Mouse (Mus musculus) cerebellum, postnatal 4 days (tissue): ENCODE measurements at regions not wholly inside any gene's neighbourhood (a gene's known extent, or its start where the extent isn't known, plus 50 kb on each side); places are given as distances from the start of the nearest gene placed in this dataset.

Experiments used
- DNase-seq, 2 experiments: peaks; one replicate each; pipeline ENCODE4 v3.0.0; 2022; ENCODE audit warnings: low spot score in 2 of 2, mixed read lengths in 1 of 2

- peak in 1 of 2 experiments; percentile 48 for DNase-seq
Observed at GRCm38 (mm10) chr7:92984701-92985682, 94.7 kb upstream of the Fam181b start.

DNA sequence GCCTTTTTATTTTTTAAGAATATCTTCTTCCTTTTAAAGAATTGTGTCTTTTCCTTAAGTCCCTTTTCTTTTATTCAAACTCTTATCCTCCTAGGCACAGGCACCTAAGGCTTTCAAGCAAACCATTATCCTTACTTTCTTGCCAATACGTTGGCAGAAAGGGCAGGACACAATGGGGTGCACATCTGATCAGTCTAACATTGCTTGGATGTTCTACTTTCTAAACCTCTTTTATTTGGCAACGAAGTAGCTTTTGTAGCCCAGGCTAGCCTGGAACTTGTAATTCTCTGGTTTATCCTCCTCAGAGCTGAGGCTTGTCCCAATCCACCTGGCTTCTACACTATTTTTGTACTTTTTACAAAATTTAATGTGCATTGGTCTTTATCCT, 94.0 kb upstream of the Fam181b start:
- no peak for DNase-seq

GRCm38 (mm10) chr7:92998886-92999285, 80.8 kb upstream of the Fam181b start:
- no peak for DNase-seq

GRCm38 (mm10) chr7:93006694-93007231, 72.9 kb upstream of the Fam181b start:
- peak in 1 of 2 experiments; percentile 57 for DNase-seq

DNA sequence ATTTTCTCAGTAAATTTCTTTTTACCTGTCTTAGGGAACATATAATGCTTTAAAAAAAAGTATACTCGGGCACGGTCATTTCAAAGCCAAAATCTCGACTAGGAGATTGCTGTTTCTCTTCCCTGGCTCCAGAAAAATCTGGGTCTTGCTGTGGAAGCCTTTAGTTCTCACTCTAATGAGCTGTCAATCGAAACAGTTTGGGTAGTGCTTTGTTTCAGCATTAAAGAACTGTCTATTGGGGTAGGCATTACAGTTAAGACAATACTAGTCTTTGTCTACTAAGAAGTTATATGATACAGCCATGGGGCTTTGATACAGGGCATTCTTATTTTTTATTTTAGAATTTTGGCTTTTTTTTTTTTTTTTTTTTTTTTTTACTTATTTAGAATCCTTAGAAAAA, 71.9 kb upstream of the Fam181b start:
- DNase-seq, result no peak

- DNase-seq, result no peak
Observed at GRCm38 (mm10) chr7:93019390-93019789, 60.3 kb upstream of the Fam181b start.

DNA sequence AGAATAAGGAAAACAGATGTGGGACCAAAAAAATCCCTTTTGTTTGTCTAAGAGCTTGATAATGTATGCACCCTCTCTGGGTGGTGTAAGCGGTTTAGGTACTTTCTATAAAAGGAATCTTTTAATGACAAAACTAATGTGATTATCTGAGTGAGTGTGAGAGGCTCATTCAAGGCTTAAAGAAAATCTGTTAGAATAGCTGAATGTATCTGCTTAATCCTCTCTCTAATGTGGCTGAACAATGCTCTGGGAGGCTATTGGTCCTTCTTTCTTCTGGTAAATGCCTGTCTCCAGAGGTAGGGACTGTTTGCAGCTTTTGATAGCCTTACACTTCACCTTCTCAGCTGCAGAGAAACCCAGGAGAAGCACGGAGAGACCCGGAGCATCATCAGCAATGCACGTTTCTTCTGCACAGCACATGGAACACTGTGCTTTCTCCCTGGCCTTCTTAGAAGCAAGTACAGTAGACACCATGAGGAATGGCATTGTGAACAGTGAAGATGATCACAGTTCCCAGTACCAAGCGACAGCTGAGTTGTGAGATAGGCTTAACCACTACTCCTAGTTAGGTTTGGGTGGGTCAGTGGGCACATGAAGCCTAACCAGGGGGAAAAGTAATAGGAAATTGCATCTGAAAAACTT, 56.1 kb upstream of the Fam181b start:
- DNase-seq, result no peak

- no peak for DNase-seq
Observed at GRCm38 (mm10) chr7:93026231-93026630, 53.4 kb upstream of the Fam181b start.
